Mouse (Mus musculus) forebrain, embryonic 12.5 days (tissue): ENCODE data around the gene Olfr221. TPM values are rescaled to one million over a fixed set of nuclear protein-coding genes. Genes with fewer than 3 reads are reported as not detected.

ENCODE experiments used
- ATAC-seq: fragments of 200-750 bp; cut with Nextera tagmentation; 2 replicates; pipeline ENCODE4 v1.8.0; 2017; ENCODE audit warnings: moderate TSS enrichment; ENCODE audit not compliant: low FRiP score
- H3K27ac ChIP-seq: fragments of 300-500 bp; sonication (generic); 2 replicates; pipeline ENCODE4 v1.5.1; 2016; ENCODE audit warnings: mild to moderate bottlenecking
- H3K27me3 ChIP-seq: fragments of 300-500 bp; sonication (generic); 2 replicates; pipeline ENCODE4 v1.6.1; 2016; ENCODE audit warnings: mild to moderate bottlenecking
- H3K36me3 ChIP-seq: fragments of 300-500 bp; sonication (generic); replicated peaks from 2 replicates; pipeline ENCODE4 v1.6.1; 2016; ENCODE audit warnings: mild to moderate bottlenecking
- H3K4me1 ChIP-seq: fragments of 300-500 bp; sonication (generic); 2 replicates; pipeline ENCODE4 v1.6.1; 2016
- H3K4me2 ChIP-seq: fragments of 300-500 bp; sonication (generic); 2 replicates; pipeline ENCODE4 v1.6.1; 2016; ENCODE audit warnings: mild to moderate bottlenecking, moderate library complexity
- H3K4me3 ChIP-seq: fragments of 300-500 bp; sonication (generic); replicated peaks from 2 replicates; pipeline ENCODE4 v1.5.1; 2016; ENCODE audit warnings: mild to moderate bottlenecking
- H3K9ac ChIP-seq: fragments of 300-500 bp; sonication (generic); 2 replicates; pipeline ENCODE4 v1.6.1; 2016; ENCODE audit warnings: mild to moderate bottlenecking
- H3K9me3 ChIP-seq: fragments of 300-500 bp; sonication (generic); 2 replicates; pipeline ENCODE4 v1.6.1; 2016
- WGBS: fragments of 180-500 bp; shearing (Covaris S2); methylation state at CpG from one replicate; pipeline ENCODE4 v1.1.7; 2016; 5-methylcytosine and 5-hydroxymethylcytosine counted together
- polyA plus RNA-seq: library from polyadenylated mRNA; unstranded; fragments of >200 nt; fragmentation: Nextera tagmentation; extraction: Ambion mirVana; gene quantifications from 2 replicates; pipeline ENCODE4 v1.2.1, GENCODE M21; 2016

Olfr221 gene
- polyA plus RNA-seq, 1 experiment from 2014 or later = not detected

DNA sequence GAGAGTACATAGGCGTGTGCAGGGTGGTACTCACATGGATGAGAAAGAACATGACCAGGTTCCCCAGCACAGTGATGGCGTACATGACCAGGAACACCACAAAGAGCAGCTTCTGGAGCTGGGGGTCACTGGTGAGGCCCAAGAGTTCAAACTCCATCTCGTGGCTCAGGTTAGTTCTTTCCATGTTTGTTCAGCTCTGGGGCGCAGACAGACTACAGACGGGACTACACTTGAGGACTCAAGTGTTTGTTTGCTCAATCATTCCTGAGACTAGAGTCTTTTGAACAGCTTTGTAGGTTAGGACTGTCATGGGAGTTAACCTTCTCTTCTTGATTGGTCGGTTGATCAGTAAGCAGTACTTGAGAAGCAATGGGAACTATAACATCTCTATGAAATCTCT, 6.3 kb downstream of the Olfr221 start:
- no peak overlapping the region for H3K4me3 ChIP-seq
- no peaks in the 10 kb centered on the region for H3K27me3 ChIP-seq
- no peaks in the 10 kb centered on the region for H3K9me3 ChIP-seq
- 87% methylated on average over 6 of the region's 6 CpGs for WGBS
- no peak overlapping the region for H3K9ac ChIP-seq
- no peaks in the 10 kb centered on the region for H3K4me1 ChIP-seq
- ATAC-seq = no peak
- H3K36me3 ChIP-seq = no peaks in the 10 kb centered on the region
- H3K4me2 ChIP-seq = no peak overlapping the region
- no peak overlapping the region for H3K27ac ChIP-seq

- Histone ChIP-seq H3K4me1 (peaks cover 21% of the 10 kb centered on the region), H3K9me3 (no peaks in the 10 kb centered on the region), H3K9ac (no peak overlapping the region), H3K36me3 (no peaks in the 10 kb centered on the region), H3K4me3 (no peak overlapping the region), H3K27ac (no peak overlapping the region), H3K4me2 (no peak overlapping the region), H3K27me3 (no peaks in the 10 kb centered on the region)
- no peak for ATAC-seq
- 91% methylated on average over 4 of the region's 4 CpGs for WGBS
Measured at GRCm38 (mm10) chr14:52026342-52026741, 15.9 kb downstream of the Olfr221 start.

- H3K4me1 ChIP-seq = peaks cover 31% of the 10 kb centered on the region
- WGBS = 89% methylated on average over 2 of the region's 2 CpGs
- no peak for ATAC-seq
Measured at GRCm38 (mm10) chr14:52024133-52024532, 18.1 kb downstream of the Olfr221 start.

GRCm38 (mm10) chr14:52022709-52023459, 19.4 kb downstream of the Olfr221 start:
- Histone ChIP-seq H3K4me2 (peak overlapping the region; percentile 47), H3K9me3 (no peaks in the 10 kb centered on the region), H3K9ac (peak overlapping the region; percentile 5), H3K36me3 (no peaks in the 10 kb centered on the region), H3K27me3 (no peaks in the 10 kb centered on the region), H3K4me3 (peak overlapping the region; percentile 17), H3K27ac (peak overlapping the region; percentile 72), H3K4me1 (peaks cover 43% of the 10 kb centered on the region)
- 3% methylated on average over 23 of the region's 23 CpGs for WGBS
- ATAC-seq = no peak

More at GRCm38 (mm10) chr14:52024133-52024532, 18.1 kb downstream of the Olfr221 start:
- Histone ChIP-seq H3K27me3 (no peaks in the 10 kb centered on the region), H3K27ac (no peak overlapping the region), H3K4me2 (no peak overlapping the region), H3K9me3 (no peaks in the 10 kb centered on the region), H3K4me3 (no peak overlapping the region), H3K36me3 (no peaks in the 10 kb centered on the region), H3K9ac (no peak overlapping the region)

- H3K9ac ChIP-seq = 0 out of 2 replicates have a peak overlapping the region, but pooled peaks have one; percentile 13
- no peak for ATAC-seq
- H3K27ac ChIP-seq = peak overlapping the region; percentile 72; the same call in 1 of the 2 replicates
- H3K9me3 ChIP-seq = no peaks in the 10 kb centered on the region
- 67% methylated on average over 3 of the region's 3 CpGs for WGBS
- H3K4me3 ChIP-seq = peak overlapping the region; percentile 17; the same call in 1 of the 2 replicates
- peaks cover 48% of the 10 kb centered on the region for H3K4me1 ChIP-seq
- no peaks in the 10 kb centered on the region for H3K27me3 ChIP-seq
- H3K4me2 ChIP-seq = peak overlapping the region; percentile 47; the same call in 1 of the 2 replicates
- H3K36me3 ChIP-seq = no peaks in the 10 kb centered on the region
Measured at GRCm38 (mm10) chr14:52022244-52022708, 20.0 kb downstream of the Olfr221 start.

GRCm38 (mm10) chr14:52021568-52022212, 20.6 kb downstream of the Olfr221 start:
- Histone ChIP-seq H3K27me3 (no peaks in the 10 kb centered on the region), H3K4me3 (no peak overlapping the region), H3K9me3 (no peaks in the 10 kb centered on the region), H3K27ac (0 out of 2 replicates have a peak overlapping the region, but pooled peaks have one; percentile 99), H3K9ac (no peak overlapping the region), H3K4me2 (no peak overlapping the region), H3K4me1 (peaks cover 53% of the 10 kb centered on the region), H3K36me3 (no peaks in the 10 kb centered on the region)
- ATAC-seq = no peak
- 93% methylated on average over 8 of the region's 8 CpGs for WGBS

GRCm38 (mm10) chr14:52021138-52021529, 21.1 kb downstream of the Olfr221 start:
- Histone ChIP-seq H3K4me3 (peak overlapping the region; percentile 58; the same call in 1 of the 2 replicates), H3K27ac (peak overlapping the region; percentile 99; the same call in 1 of the 2 replicates), H3K36me3 (no peaks in the 10 kb centered on the region), H3K9me3 (no peaks in the 10 kb centered on the region), H3K4me1 (peaks cover 58% of the 10 kb centered on the region), H3K4me2 (peak overlapping the region; percentile 72), H3K27me3 (no peaks in the 10 kb centered on the region), H3K9ac (no peak overlapping the region)
- WGBS = 67% methylated on average over 4 of the region's 4 CpGs
- no peak for ATAC-seq

DNA sequence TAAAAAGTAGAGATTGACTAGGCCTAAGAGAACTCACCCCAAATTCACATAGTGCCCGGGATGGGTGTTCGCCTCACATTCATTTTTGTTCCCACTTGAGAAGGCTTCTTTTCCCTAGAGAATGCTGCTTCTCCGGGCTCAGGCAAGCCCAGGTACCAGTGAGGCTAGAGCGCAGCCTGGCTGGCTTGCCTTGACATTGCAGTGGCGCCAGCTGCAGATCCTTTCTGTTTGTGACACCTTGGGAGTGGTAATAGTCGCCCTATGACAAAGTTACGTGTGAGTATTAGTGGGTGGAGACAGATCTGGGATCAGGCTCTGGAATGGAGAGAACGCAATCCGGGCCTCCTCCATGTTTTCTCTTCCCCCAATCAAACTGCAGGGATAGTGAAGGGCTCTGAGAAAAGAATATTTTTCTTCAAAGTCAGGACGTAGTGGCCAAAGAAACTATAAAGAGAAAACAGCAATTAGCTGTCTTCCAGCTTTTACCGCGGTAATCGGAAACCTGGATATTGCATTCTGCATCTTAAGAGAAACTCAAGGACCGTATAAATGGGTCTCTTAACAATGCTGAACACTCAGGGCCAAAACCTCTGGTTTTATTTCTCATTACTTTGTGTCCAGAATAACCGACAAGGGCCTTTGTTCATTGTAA, 21.6 kb downstream of the Olfr221 start, which contains the start of gene Zfp219:
TSS of gene Zfp219 (minus strand) at position 248 of the 652 bp plus-strand sequence.
- Histone ChIP-seq H3K4me3 (peak within 1 kb of the TSS; percentile 58), H3K9me3 (no peaks in the 10 kb centered on the region), H3K27ac (peak within 1 kb of the TSS; percentile 99), H3K27me3 (no peaks in the 10 kb centered on the region), H3K4me1 (peaks cover 64% of the 10 kb centered on the region), H3K4me2 (peak within 1 kb of the TSS; percentile 72), H3K9ac (peak within 1 kb of the TSS; percentile 88), H3K36me3 (no peaks in the 10 kb centered on the region)
- peak; percentile 34 for ATAC-seq
- WGBS = 5% methylated on average over 15 of the region's 15 CpGs

- WGBS = under 1% methylated on average over 67 of the region's 74 CpGs
- H3K9me3 ChIP-seq = no peaks in the 10 kb centered on the region
- H3K4me2 ChIP-seq = peak overlapping the region; percentile 72
- no peaks in the 10 kb centered on the region for H3K27me3 ChIP-seq
- no peaks in the 10 kb centered on the region for H3K36me3 ChIP-seq
- peak overlapping the region; percentile 99 for H3K27ac ChIP-seq
- H3K4me3 ChIP-seq = peak overlapping the region; percentile 58
- peaks cover 70% of the 10 kb centered on the region for H3K4me1 ChIP-seq
- H3K9ac ChIP-seq = peak overlapping the region; percentile 88
- ATAC-seq = peak; percentile 92
Measured at GRCm38 (mm10) chr14:52019590-52020340, 22.5 kb downstream of the Olfr221 start.

GRCm38 (mm10) chr14:52019051-52019589, 23.1 kb downstream of the Olfr221 start:
- Histone ChIP-seq H3K27me3 (no peaks in the 10 kb centered on the region), H3K36me3 (no peaks in the 10 kb centered on the region), H3K27ac (peak overlapping the region; percentile 99), H3K9me3 (no peaks in the 10 kb centered on the region), H3K4me1 (peaks cover 70% of the 10 kb centered on the region), H3K4me2 (peak overlapping the region; percentile 72), H3K9ac (peak overlapping the region; percentile 88), H3K4me3 (peak overlapping the region; percentile 58)
- ATAC-seq = no peak; the same call in 1 of the 2 replicates
- 38% methylated on average over 12 of the region's 12 CpGs for WGBS

GRCm38 (mm10) chr14:52018248-52019050, 23.8 kb downstream of the Olfr221 start:
- Histone ChIP-seq H3K27me3 (no peaks in the 10 kb centered on the region), H3K27ac (peak overlapping the region; percentile 99), H3K4me1 (peaks cover 67% of the 10 kb centered on the region), H3K9me3 (no peaks in the 10 kb centered on the region), H3K36me3 (no peaks in the 10 kb centered on the region), H3K4me3 (peak overlapping the region; percentile 58), H3K4me2 (peak overlapping the region; percentile 72), H3K9ac (peak overlapping the region; percentile 88)
- ATAC-seq = no peak
- WGBS = 84% methylated on average over 14 of the region's 15 CpGs
